Mouse (Mus musculus) small intestine, adult 2 months (tissue): ENCODE data around the gene Zfp385b. TPM values are rescaled to one million over a fixed set of nuclear protein-coding genes. Genes with fewer than 3 reads are reported as not detected.

Source experiments
- H3K27ac ChIP-seq: fragments of 200-500 bp; 2 replicates; pipeline ENCODE4 v1.5.1; 2012; ENCODE audit warnings: low read depth, low read length, control low read depth, inconsistent platforms; ENCODE audit not compliant: insufficient read depth
- H3K27me3 ChIP-seq: fragments of 200-500 bp; 2 replicates; pipeline ENCODE4 v1.6.1; 2012; ENCODE audit warnings: mild to moderate bottlenecking, moderate library complexity, low read length, inconsistent platforms; ENCODE audit not compliant: control insufficient read depth, insufficient read depth
- H3K36me3 ChIP-seq: fragments of 200-500 bp; 2 replicates; pipeline ENCODE4 v1.6.1; 2012; ENCODE audit warnings: mild to moderate bottlenecking, low read length, control low read depth, inconsistent platforms; ENCODE audit not compliant: control insufficient read depth, insufficient read depth
- H3K4me1 ChIP-seq: fragments of 200-500 bp; 2 replicates; pipeline ENCODE4 v1.6.1; 2012; ENCODE audit warnings: low read length, inconsistent platforms, mixed read lengths; ENCODE audit not compliant: control insufficient read depth, insufficient read depth, insufficient read length
- H3K4me3 ChIP-seq: fragments of 200-500 bp; 2 replicates; pipeline ENCODE4 v1.5.1; 2012; ENCODE audit warnings: low read depth, mild to moderate bottlenecking, control low read depth, inconsistent platforms, low read length, moderate library complexity
- CTCF ChIP-seq: fragments of 200-500 bp; IDR thresholded peaks from 2 replicates; pipeline ENCODE4 v1.5.1; 2012; ENCODE audit warnings: low read depth, mild to moderate bottlenecking, control low read depth, inconsistent platforms, low read length, moderate library complexity, mixed read lengths; ENCODE audit not compliant: insufficient replicate concordance, insufficient read length; ENCODE audit errors: extremely low read depth
- POLR2A ChIP-seq: fragments of 200-500 bp; IDR thresholded peaks from 2 replicates; pipeline ENCODE4 v1.6.1; 2012; ENCODE audit warnings: low read depth, mild to moderate bottlenecking, control low read depth, inconsistent platforms, low read length, moderate library complexity
- WGBS: fragments of 180-500 bp; shearing (Covaris S2); methylation state at CpG from one replicate; pipeline ENCODE4 v1.1.7; 2018; 5-methylcytosine and 5-hydroxymethylcytosine counted together
- polyA plus RNA-seq: library from polyadenylated mRNA; depleted of rRNA; stranded (reverse); fragments of >200 nt; gene quantifications from 2 replicates; pipeline ENCODE4 v1.2.3, GENCODE M21; 2012; rRNA removed

The Zfp385b gene
- polyA plus RNA-seq, 1 experiment, result 3.4 TPM

DNA sequence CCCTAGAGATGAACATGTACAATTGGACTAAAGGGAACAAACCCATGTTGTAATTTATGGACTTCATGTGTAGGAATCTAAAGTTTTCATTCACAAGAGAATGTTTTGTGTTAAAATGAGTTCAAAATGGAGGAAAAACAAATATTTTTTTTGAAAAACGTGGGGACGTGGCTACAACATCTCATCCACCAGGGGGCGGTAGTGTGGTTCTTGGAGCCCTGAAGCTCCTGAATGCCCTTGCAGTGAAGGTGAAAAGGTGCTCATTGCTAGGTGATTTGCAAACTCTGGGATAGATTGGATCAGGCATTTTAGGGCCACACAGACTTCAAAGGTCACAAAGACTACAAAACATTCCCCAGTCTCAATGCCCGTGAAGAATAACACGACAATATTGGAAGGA, 432.9 kb downstream of the Zfp385b start:
- H3K27ac ChIP-seq, result no peak overlapping the region
- WGBS, result 28% methylated on average over 5 of the region's 5 CpGs
- no peaks in the 10 kb centered on the region for H3K4me1 ChIP-seq
- TF ChIP-seq CTCF (peak; percentile 79; the same call in 1 of the 2 replicates), POLR2A (no peak)
- no peaks in the 10 kb centered on the region for H3K36me3 ChIP-seq
- H3K4me3 ChIP-seq, result no peak overlapping the region
- no peaks in the 10 kb centered on the region for H3K27me3 ChIP-seq

DNA sequence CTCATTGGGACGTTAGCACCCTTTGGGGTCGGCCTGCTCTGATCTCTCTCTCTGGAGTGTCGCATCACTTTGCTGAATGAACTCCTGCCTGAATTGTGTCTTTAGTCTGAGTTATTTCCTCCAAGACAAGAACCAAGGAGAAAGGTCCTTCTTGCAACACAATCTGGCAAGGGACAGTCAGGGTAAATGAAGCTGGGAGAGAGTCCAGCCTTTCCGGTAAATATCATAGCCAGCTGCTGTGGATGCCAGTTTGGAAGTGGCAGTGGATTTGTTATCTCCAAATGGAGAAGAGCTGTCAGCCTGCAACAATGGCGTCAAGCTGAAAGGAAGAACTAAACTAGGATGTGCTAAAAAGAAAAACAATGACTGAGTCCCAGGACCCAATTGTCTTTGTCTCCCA, 436.7 kb downstream of the Zfp385b start:
- no peaks in the 10 kb centered on the region for H3K36me3 ChIP-seq
- no peaks in the 10 kb centered on the region for H3K4me1 ChIP-seq
- no peak overlapping the region for H3K4me3 ChIP-seq
- no peak overlapping the region for H3K27ac ChIP-seq
- TF ChIP-seq POLR2A (no peak), CTCF (no peak)
- no peaks in the 10 kb centered on the region for H3K27me3 ChIP-seq
- 65% methylated on average over 5 of the region's 5 CpGs for WGBS

DNA sequence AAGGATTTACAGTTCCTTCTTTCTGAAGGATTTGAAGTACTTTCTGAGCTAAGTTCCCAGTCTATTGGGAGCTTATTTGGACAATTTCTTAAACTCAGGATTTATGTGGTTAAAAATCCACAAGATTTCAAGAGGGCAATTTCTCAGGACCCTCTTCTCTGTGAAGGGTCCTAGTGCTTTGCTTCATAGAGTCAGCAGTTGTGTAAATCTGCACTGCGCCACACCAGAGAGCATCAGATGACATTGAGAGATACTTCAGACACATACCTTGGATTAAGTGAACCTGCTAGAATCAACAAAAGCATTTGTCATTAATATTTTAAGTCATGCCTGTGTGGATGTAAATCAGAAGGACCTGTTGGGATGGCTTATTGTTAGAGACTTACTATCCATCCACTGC, 439.5 kb downstream of the Zfp385b start:
- Histone ChIP-seq H3K27ac (no peak overlapping the region), H3K27me3 (no peaks in the 10 kb centered on the region), H3K36me3 (no peaks in the 10 kb centered on the region), H3K4me3 (no peak overlapping the region), H3K4me1 (no peaks in the 10 kb centered on the region)
- 77% methylated on average over 1 of the region's 1 CpGs for WGBS
- TF ChIP-seq POLR2A (no peak), CTCF (no peak)

DNA sequence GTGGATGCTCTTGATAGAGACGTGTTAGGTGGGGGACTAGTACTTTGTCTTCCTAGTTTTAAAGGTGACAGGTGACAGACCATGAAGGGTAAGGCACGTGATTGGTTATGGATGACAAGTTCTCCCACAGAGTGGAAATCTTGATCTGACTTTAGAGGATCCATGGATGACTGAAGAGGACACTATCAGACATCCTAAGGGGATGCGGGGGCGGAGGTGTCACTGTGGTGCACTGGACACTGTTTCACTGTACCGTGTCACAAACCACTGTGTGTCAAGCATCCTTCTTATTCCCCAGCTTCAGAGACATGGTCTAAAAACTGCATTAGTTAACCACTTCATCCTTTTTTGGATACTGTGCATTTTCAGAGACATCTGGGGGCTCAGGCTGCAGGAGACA, 440.1 kb downstream of the Zfp385b start:
- no peak overlapping the region for H3K27ac ChIP-seq
- no peaks in the 10 kb centered on the region for H3K4me1 ChIP-seq
- no peaks in the 10 kb centered on the region for H3K36me3 ChIP-seq
- no peaks in the 10 kb centered on the region for H3K27me3 ChIP-seq
- WGBS, result 92% methylated on average over 5 of the region's 5 CpGs
- TF ChIP-seq CTCF (no peak), POLR2A (no peak)
- H3K4me3 ChIP-seq, result no peak overlapping the region

DNA sequence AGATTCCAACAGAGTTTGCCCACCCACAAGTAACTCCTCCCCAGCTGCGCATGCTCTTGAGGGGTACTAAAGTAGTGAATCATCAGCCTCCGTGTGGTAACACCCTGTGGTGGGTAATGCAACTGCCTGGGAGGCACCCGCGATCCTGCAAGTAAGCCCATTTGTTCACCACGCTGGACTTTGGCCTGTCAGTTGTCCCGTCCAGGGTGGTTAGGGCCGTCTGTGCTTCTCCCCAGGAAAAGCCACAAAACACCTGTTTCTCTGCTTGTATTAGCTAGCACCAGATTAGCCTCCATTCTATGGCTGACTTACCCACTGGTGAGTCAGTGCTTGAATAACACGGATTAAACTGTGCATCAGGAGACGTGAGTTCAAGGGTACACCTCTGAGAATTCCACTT, 442.6 kb downstream of the Zfp385b start:
- TF ChIP-seq CTCF (no peak), POLR2A (no peak)
- Histone ChIP-seq H3K4me3 (no peak overlapping the region), H3K4me1 (no peaks in the 10 kb centered on the region), H3K27ac (no peak overlapping the region), H3K36me3 (no peaks in the 10 kb centered on the region), H3K27me3 (no peaks in the 10 kb centered on the region)
- WGBS, result 29% methylated on average over 9 of the region's 9 CpGs

DNA sequence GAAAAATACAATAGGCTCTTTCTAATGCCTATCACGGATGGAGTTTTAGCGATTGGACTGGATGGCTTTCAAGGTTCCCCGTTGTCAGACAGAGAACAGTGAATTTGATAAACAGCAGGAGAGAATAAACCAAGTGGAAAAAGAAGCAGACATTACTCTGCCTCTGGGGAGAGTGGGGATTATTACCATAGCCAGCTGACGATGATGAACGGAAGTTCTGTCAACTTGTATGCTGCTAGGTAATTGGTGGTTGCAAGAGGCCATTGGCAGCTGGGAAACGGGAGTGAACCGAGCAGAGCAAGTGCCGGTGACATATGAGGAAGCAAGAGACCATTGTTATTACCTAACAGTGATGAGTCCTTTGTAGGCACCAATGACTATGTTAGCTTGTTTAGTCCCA, 444.3 kb downstream of the Zfp385b start:
- no peaks in the 10 kb centered on the region for H3K36me3 ChIP-seq
- H3K4me1 ChIP-seq, result no peaks in the 10 kb centered on the region
- H3K27ac ChIP-seq, result no peak overlapping the region
- H3K27me3 ChIP-seq, result no peaks in the 10 kb centered on the region
- TF ChIP-seq CTCF (no peak), POLR2A (no peak)
- 71% methylated on average over 8 of the region's 8 CpGs for WGBS
- H3K4me3 ChIP-seq, result no peak overlapping the region

DNA sequence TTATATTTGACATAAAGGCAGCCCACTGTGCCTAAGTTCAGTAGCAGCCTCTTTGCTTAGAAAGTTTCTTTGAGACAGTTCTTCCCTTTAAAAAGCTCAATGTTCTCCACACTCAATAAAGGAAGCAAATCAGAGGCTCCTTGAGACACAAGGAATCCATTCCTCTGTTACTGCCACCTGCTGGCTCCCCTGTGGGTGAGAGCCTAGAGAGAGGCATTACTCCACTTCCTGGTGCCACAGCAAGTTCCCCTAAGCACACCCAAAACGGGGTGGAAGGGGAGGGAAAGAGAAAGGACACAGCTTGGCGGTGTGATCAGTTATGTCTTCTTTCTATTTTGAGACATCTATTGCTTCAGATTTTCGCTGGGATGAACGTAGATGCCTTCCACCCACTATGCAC, 450.3 kb downstream of the Zfp385b start:
- Histone ChIP-seq H3K27me3 (no peaks in the 10 kb centered on the region; the same call in 1 of the 2 replicates), H3K4me3 (no peak overlapping the region), H3K36me3 (no peaks in the 10 kb centered on the region), H3K4me1 (no peaks in the 10 kb centered on the region), H3K27ac (no peak overlapping the region)
- no peak for TF ChIP-seq CTCF
- TF ChIP-seq POLR2A, result no peak
- 52% methylated on average over 4 of the region's 4 CpGs for WGBS

Other genes starting within 250 kb of the Zfp385b start
- 0.53 and 0.91 TPM in 2 replicates for gene Cwc22, start 126.7 kb upstream of the Zfp385b start, polyA plus RNA-seq